Mouse (Mus musculus) intestine, postnatal 0 days (tissue): Measurements from ENCODE around the gene Pid1. TPM values are rescaled to one million over a fixed set of nuclear protein-coding genes. Genes with fewer than 3 reads are reported as not detected.

Source experiments
- ATAC-seq: fragments of 200-750 bp; cut with Nextera tagmentation; 2 replicates; pipeline ENCODE4 v1.8.0; 2017; ENCODE audit warnings: mild to moderate bottlenecking, moderate TSS enrichment, moderate library complexity
- H3K27ac ChIP-seq: fragments of 300-500 bp; sonication (generic); 2 replicates; pipeline ENCODE4 v1.5.1; 2014; ENCODE audit warnings: mild to moderate bottlenecking, low read depth, low read length, moderate library complexity
- H3K27me3 ChIP-seq: fragments of 300-500 bp; sonication (generic); replicated peaks from 2 replicates; pipeline ENCODE4 v1.6.1; 2014; ENCODE audit warnings: low read length, mixed read lengths; ENCODE audit not compliant: control insufficient read depth, insufficient read depth
- H3K36me3 ChIP-seq: fragments of 300-500 bp; sonication (generic); 2 replicates; pipeline ENCODE4 v1.6.1; 2014; ENCODE audit warnings: mild to moderate bottlenecking, moderate library complexity; ENCODE audit not compliant: control insufficient read depth, insufficient read depth
- H3K4me1 ChIP-seq: fragments of 300-500 bp; sonication (generic); replicated peaks from 2 replicates; pipeline ENCODE4 v1.6.1; 2014; ENCODE audit warnings: antibody characterized with exemption, low read length, mixed read lengths; ENCODE audit not compliant: control insufficient read depth, insufficient read depth
- H3K4me2 ChIP-seq: fragments of 300-500 bp; sonication (generic); replicated peaks from 2 replicates; pipeline ENCODE4 v1.6.1; 2014; ENCODE audit warnings: low read depth, mild to moderate bottlenecking, moderate library complexity
- H3K4me3 ChIP-seq: fragments of 300-500 bp; sonication (generic); 2 replicates; pipeline ENCODE4 v1.5.1; 2014; ENCODE audit warnings: low read depth, low read length
- H3K9ac ChIP-seq: fragments of 300-500 bp; sonication (generic); 2 replicates; pipeline ENCODE4 v1.6.1; 2014; ENCODE audit warnings: mild to moderate bottlenecking, low read depth, low read length
- H3K9me3 ChIP-seq: fragments of 300-500 bp; sonication (generic); 2 replicates; pipeline ENCODE4 v1.6.1; 2016; ENCODE audit warnings: mixed run types; ENCODE audit not compliant: control insufficient read depth
- CTCF ChIP-seq: sonication (generic); IDR thresholded peaks from 2 replicates; pipeline ENCODE4 v1.5.1; 2016; ENCODE audit warnings: low read depth, mild to moderate bottlenecking, control low read depth, antibody characterized with exemption, moderate library complexity
- WGBS: fragments of 180-500 bp; shearing (Covaris S2); extraction: QIAGEN DNeasy Blood & Tissue Kit; methylation state at CpG from one replicate; pipeline ENCODE4 v1.1.7; 2014; 5-methylcytosine and 5-hydroxymethylcytosine counted together
- polyA plus RNA-seq: library from polyadenylated mRNA; unstranded; fragments of >200 nt; fragmentation: Nextera tagmentation; extraction: Ambion mirVana; gene quantifications from 2 replicates; pipeline ENCODE4 v1.2.1, GENCODE M21; 2015

The Pid1 gene
- polyA plus RNA-seq, 1 experiment from 2014 or later, result 35.1 TPM

DNA sequence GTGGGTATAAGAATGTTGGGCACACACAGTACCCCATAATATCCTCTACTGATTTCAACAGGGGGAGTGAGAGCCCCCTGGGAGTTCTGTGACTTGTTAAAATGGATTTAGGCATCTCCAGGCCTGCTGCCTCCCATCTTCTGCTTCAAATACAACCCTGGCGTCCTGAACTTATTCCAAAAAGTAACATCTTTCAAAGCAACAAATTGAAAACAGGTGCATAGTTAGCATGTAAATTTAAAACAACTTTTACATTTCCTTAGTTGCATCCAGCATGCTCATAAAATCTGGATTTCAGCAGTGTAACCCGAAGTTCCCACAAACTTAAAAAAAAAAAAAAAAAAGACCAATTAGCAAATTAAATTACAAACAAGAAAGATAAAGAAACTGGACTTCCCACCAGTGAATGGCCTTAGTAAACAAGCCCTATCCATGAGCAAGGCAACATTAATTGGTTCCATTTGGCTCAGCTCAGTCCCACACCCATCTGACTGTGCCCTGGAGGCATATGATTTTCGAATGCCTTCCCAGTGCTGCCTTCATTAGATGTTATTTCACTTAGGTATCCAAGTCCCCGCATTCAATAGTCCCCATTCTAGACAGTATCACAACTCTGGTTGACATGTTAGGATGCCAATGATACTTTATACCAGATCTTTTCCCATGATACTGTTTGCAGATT, 177.1 kb downstream of the Pid1 start:
- no peaks in the 10 kb centered on the region for H3K27me3 ChIP-seq
- no peaks in the 10 kb centered on the region for H3K4me1 ChIP-seq
- no peaks in the 10 kb centered on the region for H3K9me3 ChIP-seq
- H3K9ac ChIP-seq, result no peak overlapping the region
- TF ChIP-seq CTCF, result no peak
- H3K4me3 ChIP-seq, result no peak overlapping the region
- no peak overlapping the region for H3K27ac ChIP-seq
- no peak for ATAC-seq
- WGBS, result 75% methylated on average over 4 of the region's 4 CpGs
- no peaks in the 10 kb centered on the region for H3K36me3 ChIP-seq
- no peak overlapping the region for H3K4me2 ChIP-seq

DNA sequence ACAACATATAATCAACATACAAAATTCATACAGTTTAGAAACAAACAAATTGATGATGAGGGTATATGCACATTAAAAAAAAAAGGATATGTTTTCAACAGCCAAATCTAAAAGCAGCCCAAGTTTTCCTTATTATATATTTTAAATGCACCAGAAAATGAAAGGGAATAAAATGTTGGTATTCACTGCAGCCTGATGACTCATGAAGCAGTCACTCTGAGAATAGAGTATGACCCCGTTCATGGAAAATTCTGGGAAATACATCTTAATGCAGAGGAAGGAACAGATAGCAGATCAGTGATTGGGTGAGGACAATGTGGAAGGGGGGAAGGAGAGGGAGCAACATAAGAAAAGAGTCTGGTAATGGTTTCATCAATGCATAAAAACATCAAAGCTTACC, 186.3 kb downstream of the Pid1 start:
- no peak for ATAC-seq
- Histone ChIP-seq H3K4me2 (no peak overlapping the region), H3K36me3 (no peaks in the 10 kb centered on the region), H3K27me3 (no peaks in the 10 kb centered on the region), H3K9me3 (no peaks in the 10 kb centered on the region), H3K9ac (no peak overlapping the region), H3K4me1 (no peaks in the 10 kb centered on the region), H3K4me3 (no peak overlapping the region), H3K27ac (no peak overlapping the region)
- 47% methylated on average over 1 of the region's 1 CpGs for WGBS
- no peak for TF ChIP-seq CTCF

DNA sequence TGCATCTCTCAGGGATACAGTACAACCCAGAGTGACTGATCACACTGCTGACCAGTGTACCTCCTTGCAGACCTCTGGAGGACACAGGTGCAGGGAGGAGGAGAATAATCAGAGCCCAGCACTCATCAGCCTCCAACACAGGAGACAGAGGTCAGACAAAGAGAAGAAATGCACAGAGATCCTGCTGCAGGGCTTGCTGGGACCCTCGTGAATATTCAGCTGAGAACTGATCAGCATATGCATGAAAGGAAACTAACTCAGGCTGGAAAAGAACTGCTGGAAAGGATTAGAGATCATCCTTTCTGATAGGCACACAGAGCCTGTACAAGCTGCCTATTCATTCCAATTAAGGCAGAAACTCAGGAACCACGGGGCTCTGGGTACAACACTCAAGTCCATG, 186.9 kb downstream of the Pid1 start:
- Histone ChIP-seq H3K36me3 (no peaks in the 10 kb centered on the region), H3K27ac (no peak overlapping the region), H3K4me3 (no peak overlapping the region), H3K4me2 (no peak overlapping the region), H3K9ac (no peak overlapping the region), H3K9me3 (no peaks in the 10 kb centered on the region), H3K4me1 (no peaks in the 10 kb centered on the region), H3K27me3 (no peaks in the 10 kb centered on the region)
- WGBS, result 42% methylated on average over 2 of the region's 2 CpGs
- no peak for ATAC-seq
- TF ChIP-seq CTCF, result no peak

GRCm38 (mm10) chr1:84172941-84173340, 191.0 kb downstream of the Pid1 start:
- TF ChIP-seq CTCF, result no peak
- Histone ChIP-seq H3K9ac (no peak overlapping the region), H3K36me3 (no peaks in the 10 kb centered on the region), H3K9me3 (no peaks in the 10 kb centered on the region), H3K27ac (no peak overlapping the region), H3K4me1 (no peaks in the 10 kb centered on the region), H3K27me3 (no peaks in the 10 kb centered on the region), H3K4me2 (no peak overlapping the region), H3K4me3 (no peak overlapping the region)
- WGBS, result 79% methylated on average over 6 of the region's 6 CpGs
- ATAC-seq, result no peak

DNA sequence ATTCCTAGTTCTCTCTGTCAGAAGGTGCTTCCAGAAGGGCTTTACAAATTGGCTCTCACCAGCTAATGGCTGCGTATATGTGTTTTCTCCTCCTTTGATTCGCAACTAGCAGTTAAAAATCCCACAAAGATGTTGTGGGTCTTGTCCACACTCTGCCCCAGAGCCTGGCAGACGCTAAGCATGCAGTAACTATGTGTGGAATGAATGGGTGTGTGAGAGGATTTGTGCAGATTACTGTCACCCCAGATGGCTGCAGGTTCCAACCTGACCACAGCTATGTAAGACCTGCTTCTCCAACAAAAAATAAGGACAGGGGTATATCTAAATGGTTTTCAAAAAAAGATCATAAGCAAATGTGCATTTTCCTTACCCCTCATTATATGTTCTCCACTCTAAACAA, 206.2 kb downstream of the Pid1 start:
- no peak overlapping the region for H3K27ac ChIP-seq
- no peaks in the 10 kb centered on the region for H3K9me3 ChIP-seq
- no peaks in the 10 kb centered on the region for H3K36me3 ChIP-seq
- no peaks in the 10 kb centered on the region for H3K27me3 ChIP-seq
- H3K9ac ChIP-seq, result no peak overlapping the region
- no peaks in the 10 kb centered on the region for H3K4me1 ChIP-seq
- TF ChIP-seq CTCF, result no peak
- no peak overlapping the region for H3K4me3 ChIP-seq
- WGBS, result 81% methylated on average over 3 of the region's 3 CpGs
- H3K4me2 ChIP-seq, result no peak overlapping the region
- ATAC-seq, result no peak

DNA sequence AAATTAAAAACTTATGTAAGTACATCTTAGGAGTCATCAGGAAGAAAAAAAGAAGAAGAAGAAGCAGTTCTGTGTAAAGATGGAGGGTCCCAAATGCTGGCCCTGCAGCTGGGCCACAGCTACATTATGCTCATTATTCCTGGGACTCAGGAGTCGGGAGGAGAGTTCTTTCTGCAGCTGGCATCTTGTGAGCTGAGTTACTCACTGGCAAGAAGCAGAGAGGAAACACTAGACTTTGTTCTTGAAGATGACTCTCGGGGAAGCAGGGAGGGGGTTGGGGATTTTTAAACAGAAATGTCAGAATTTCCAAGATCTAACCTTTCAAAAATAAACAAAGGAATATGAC, 208.4 kb downstream of the Pid1 start:
- TF ChIP-seq CTCF, result no peak
- Histone ChIP-seq H3K4me3 (no peak overlapping the region), H3K36me3 (no peaks in the 10 kb centered on the region), H3K27me3 (no peaks in the 10 kb centered on the region), H3K4me2 (no peak overlapping the region), H3K9ac (no peak overlapping the region), H3K9me3 (no peaks in the 10 kb centered on the region), H3K4me1 (no peaks in the 10 kb centered on the region), H3K27ac (no peak overlapping the region)
- ATAC-seq, result no peak
- 34% methylated on average over 2 of the region's 2 CpGs for WGBS
